Mouse (Mus musculus) neutrophil, adult 5-6 weeks (primary cell): Measurements from ENCODE around the gene Btbd9. TPM values are rescaled to one million over a fixed set of nuclear protein-coding genes. Genes with fewer than 3 reads are reported as not detected.

Source experiments
- ATAC-seq: fragments of 151-379, 151-347 bp; 2 replicates; pipeline ENCODE4 v1.8.0; 2017; ENCODE audit warnings: mild to moderate bottlenecking, moderate TSS enrichment; ENCODE audit not compliant: insufficient number of reproducible peaks, poor library complexity, low FRiP score, severe bottlenecking; ENCODE audit errors: extremely low read depth
- total RNA-seq: library from RNA; stranded (forward); fragments of 200-1000 nt; gene quantifications from 2 replicates; pipeline ENCODE4 v1.2.3, GENCODE M21; 2017

Gene Btbd9
- total RNA-seq, 1 experiment from 2014 or later: 37.0 TPM

DNA sequence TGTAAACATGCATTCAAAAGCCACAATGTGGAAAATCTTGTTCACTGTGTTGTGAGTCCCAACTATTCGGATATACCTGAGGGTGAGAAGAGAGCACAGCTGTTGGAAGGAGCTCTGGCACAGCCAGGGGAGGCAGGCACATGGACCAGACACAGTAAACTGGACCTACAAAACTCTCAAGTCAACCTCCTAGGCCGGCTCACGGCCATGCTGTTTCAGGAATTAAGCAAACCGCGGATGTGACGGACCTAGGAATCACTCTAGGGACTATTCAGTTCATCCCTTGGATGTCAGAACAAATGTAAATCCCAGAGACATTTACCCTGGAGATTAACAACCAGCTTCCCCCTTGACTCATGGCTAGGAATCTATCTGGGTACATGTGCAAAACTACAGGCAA, 242.0 kb downstream of the Btbd9 start:
- no peak for ATAC-seq

DNA sequence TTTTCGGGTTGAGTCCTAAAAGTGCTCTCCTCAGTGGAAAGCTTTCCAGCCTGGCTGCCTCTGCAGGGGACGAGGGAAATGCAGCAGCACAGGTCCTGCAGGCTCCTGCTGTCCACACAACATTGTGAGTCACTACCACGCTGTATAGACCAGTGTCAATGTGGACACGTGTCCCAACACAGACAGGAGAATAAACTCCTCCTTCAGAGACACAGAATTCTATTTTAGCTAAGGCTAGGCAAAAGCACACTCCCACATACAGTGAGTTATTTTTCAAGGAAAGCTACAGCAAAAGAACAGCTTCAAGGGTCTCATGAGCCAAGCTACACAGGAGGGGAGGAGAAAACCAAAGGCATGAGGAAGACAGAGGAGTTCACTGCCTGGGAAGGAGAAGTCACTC, 243.2 kb downstream of the Btbd9 start:
- no peak for ATAC-seq

DNA sequence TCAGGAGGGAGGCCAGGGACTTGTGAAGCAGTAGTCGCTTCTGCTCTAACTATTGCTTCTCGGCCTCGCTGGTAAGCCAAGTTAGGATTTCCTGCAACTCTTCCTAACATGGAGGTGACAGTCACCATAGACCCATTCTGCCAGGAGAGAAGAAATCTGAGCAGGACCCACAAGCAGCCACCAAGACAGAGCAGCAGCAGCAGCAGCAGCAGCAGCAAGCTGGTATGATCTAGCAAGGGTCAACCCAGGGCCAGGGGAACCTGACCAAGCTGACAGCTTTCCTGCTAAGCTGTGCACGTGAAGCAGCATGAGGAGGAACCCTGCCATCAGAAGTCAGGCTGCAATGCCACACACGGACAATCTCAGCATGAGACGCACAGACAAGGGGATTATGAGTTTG, 244.9 kb downstream of the Btbd9 start:
- ATAC-seq: no peak

DNA sequence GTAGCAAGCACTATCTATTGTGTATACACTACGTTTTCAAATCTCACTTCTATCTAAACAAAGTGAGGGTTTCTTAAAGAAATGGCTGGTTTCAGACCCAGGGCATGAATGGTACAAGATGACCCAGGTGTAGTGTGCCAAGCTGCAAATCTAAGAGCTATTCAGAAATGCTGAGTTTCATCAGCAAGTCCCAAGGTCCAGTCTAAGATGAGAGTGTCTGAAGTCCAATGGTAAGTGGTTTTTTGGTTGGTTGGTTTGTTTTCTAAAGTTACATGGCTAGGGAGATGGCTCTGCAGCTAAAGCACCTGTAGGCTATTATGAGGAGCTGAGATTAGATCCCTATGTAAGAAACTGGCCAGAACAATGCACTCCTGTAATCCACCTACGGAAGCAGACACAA, 246.8 kb downstream of the Btbd9 start:
- ATAC-seq: no peak

DNA sequence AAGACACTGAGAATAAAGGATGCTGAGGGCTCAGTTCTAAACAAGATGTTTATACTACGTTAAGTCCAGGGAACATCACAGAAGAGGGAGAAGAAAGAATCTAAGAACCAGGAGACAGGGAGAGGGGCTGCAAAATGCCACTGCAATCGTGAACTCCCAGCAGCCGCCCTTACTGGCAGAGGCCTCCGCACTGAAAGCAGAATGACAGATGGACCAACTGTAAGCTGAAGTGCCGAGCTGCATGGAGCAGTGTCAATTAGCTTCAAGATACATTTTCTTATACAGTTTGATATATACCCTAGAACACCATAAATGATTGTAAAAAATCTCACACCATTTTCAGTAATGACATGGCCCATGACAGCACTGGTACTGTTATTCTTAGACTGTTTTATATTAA, 247.4 kb downstream of the Btbd9 start:
- no peak for ATAC-seq

DNA sequence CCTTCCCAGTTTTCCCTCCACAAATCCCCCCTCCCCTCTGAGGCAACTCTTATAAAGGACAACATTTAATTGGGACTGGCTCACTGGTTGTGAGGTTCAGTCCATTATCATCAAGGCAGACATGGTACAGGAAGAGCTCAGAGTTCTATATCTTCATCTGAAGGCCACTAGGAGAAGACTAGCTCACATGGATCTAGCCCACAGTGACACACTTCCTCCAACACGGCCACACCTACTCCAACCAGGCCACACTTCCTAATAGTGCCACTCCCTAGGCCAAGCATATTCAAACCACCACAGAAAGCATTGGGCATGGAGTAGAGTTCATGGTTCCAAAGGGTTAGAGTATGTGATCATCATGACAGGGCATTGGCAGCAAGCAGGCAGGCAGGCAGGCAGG, 249.4 kb downstream of the Btbd9 start:
- no peak for ATAC-seq

- no peak for ATAC-seq
These were observed 256.0 kb downstream of the Btbd9 start for GRCm38 (mm10) chr17:30320301-30320700.

GRCm38 (mm10) chr17:30312688-30313087, 263.6 kb downstream of the Btbd9 start:
- ATAC-seq: no peak

DNA sequence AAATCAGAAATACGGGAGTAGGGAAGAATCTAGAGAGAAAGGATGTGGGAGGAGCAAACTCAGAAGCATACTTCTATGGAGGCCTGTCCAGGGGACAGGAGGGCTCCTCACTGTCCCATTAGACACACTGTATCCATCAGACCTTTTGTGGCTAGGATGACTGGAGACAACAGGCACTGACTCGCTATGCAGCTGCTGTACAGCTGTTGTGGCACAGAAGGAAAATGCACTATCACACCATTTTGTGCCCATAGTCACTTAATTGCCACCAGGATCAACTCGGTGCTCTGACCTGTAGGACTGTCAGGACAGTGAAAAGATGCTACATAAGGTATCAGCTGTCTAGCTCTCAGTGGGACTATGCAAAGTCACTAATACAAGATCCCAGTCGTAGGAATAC, 266.7 kb downstream of the Btbd9 start:
- ATAC-seq: no peak

- no peak for ATAC-seq
These were observed 267.4 kb downstream of the Btbd9 start for GRCm38 (mm10) chr17:30308889-30309288.

DNA sequence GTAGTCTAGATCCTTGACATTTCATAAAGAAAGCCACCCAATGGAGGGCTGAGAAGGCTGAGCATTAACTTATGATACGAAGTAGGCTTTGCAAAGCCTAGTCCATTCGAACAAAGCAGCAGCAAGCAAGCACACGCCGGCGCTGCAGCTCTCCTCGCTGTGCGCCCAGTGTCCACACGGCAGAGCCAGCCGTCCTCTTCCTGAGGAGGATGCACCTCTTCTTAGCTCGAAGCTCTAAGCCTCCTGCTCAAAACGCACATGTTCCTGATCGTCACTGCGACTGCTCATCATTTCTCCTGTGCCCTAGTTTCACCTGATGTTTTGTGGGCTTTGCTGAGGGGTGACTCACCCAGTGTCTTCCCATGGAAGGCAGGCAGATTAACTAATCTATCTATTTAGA, 268.0 kb downstream of the Btbd9 start:
- ATAC-seq: no peak

DNA sequence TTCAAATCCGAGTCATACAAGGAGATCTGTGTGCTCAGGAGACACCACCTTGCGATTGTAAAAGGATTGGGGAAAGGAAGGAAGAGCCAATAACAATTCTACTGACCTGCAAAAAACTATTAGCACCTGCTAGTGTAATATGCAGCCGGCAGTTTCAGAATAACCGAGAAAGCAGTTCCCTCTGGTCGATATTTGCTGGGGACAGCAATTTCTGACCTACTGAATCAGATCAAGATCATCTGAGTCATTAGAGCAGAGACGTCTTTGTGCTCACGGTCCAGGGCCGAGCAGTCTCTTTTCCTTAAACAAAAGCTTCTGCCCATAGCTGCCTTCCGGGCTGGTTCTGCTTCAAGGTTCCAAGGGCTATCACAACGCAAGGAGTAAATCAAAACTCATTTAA, 269.1 kb downstream of the Btbd9 start:
- no peak for ATAC-seq

GRCm38 (mm10) chr17:30304766-30305165, 271.5 kb downstream of the Btbd9 start:
- no peak for ATAC-seq

DNA sequence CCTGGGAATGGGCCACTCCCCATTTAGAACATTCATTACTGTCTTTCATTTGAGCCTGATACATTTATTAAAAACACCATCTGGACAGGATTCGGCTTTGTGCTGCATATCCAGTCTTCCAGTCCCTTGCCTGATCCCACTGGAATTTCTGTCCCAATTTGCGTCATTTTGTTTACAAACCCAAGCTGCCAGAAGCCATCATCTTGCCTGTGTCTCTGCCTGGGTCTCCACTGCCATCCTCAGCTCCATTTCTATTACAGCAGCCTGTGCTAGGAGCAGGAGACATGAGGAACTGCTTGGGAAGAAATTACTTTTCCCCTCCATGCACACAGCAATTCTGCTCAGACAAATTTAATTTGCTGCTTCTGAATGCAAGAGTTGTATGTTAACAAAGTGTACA, 274.9 kb downstream of the Btbd9 start:
- ATAC-seq: no peak

- no peak for ATAC-seq
These were observed 278.9 kb downstream of the Btbd9 start for GRCm38 (mm10) chr17:30297432-30297831.

GRCm38 (mm10) chr17:30296069-30296468, 280.2 kb downstream of the Btbd9 start:
- ATAC-seq: no peak

- no peak for ATAC-seq
These were observed 283.6 kb downstream of the Btbd9 start for GRCm38 (mm10) chr17:30292666-30293065.

- ATAC-seq: no peak
These were observed 290.6 kb downstream of the Btbd9 start for GRCm38 (mm10) chr17:30285641-30286040.

- ATAC-seq: no peak
These were observed 292.7 kb downstream of the Btbd9 start for GRCm38 (mm10) chr17:30283460-30284050.

DNA sequence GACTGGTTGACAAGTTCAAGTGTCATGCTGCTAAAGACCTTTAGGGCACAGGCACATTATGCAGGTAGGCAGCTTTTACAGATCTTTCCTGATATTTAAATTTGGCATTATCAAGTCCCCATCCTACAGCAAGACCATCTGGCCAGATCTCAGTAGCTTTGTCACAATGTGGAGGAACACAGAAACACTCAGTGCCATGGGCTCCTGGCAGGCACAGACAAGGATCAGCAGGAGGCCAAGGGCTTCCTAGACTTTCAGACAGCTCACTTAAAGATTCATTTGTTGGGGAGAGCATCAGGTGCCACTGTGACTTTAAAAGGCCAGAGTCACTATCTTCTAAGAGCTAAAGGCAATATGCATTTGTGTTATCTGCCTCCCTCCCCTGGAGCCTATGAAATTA, 293.3 kb downstream of the Btbd9 start:
- ATAC-seq: no peak

- no peak for ATAC-seq
These were observed 295.8 kb downstream of the Btbd9 start for GRCm38 (mm10) chr17:30280323-30281118.
